30 mouse cellular contexts compared by ENCODE assay signal in genomic region chr15:95874726-95875125, GRCm38 (mm10).
A peak's percentile ranks its signal among the peaks of the same experiment; 100 is the strongest.
DNase-seq lines count a peak whose midpoint lies in the region; ATAC-seq and TF ChIP-seq lines count a peak whose summit lies in the region.
"Had no signal": no experiment of that assay in that cellular context is flagged by ENCODE, and none has a peak within 500 bp of the region (broad histone marks: within the 10 kb centered on the region; RNA-seq: fewer than 3 reads in every experiment).

No protein-coding gene starts in this region.

- H3K36me3 ChIP-seq in heart, embryonic 13.5 days = no peaks in the 10 kb centered on the region
- peaks cover 3% of the 10 kb centered on the region; the same call in 1 of the 2 replicates for H3K36me3 ChIP-seq in heart, adult 2 months (ENCODE audit: control insufficient read depth, insufficient read depth, low read length)
- no peaks in the 10 kb centered on the region for H3K36me3 ChIP-seq in kidney, embryonic 15.5 days
- 0 out of 2 replicates have a peak, but pooled peaks cover 2% of the 10 kb centered on the region for H3K36me3 ChIP-seq in embryonic facial prominence, embryonic 10.5 days (replicated peaks)
- H3K36me3 ChIP-seq in embryonic facial prominence, embryonic 14.5 days (ENCODE audit: control insufficient read depth, insufficient read depth, low read length) = no peaks in the 10 kb centered on the region
- H3K36me3 ChIP-seq: embryonic facial prominence, embryonic 12.5 days; forebrain, embryonic 12.5 days; liver, embryonic 12.5 days; midbrain, embryonic 10.5 days; midbrain, embryonic 15.5 days had no signal

- no peak for DNase-seq in heart, adult 2 months
- DNase-seq in kidney, postnatal 4 days = no peak
- peak; percentile 30 for DNase-seq in embryonic facial prominence, embryonic 10.5 days (ENCODE audit: low spot score)
- DNase-seq in embryonic facial prominence, embryonic 14.5 days (ENCODE audit: low spot score) = peak; percentile 42
- DNase-seq in Muller cell, postnatal 12 days (ENCODE audit: inconsistent ontology term) = no peak
- no peak for DNase-seq in ovary, postnatal 36 days (ENCODE audit: low spot score)
- DNase-seq: adrenal gland, adult 8-10 months; cerebellum, adult 2 months; cerebellum, postnatal 25 days; gastrocnemius, postnatal 10 days; heart, postnatal 14 days; kidney, adult 9 months; kidney, postnatal 14 days; left cerebral cortex, postnatal 4 days; liver, postnatal 0 days; lung, postnatal 14 days; right cerebral cortex, postnatal 4 days; thymus, postnatal 4 days had no signal

- TF ChIP-seq POLR2A in heart, adult 2 months (IDR thresholded peaks at IDR 0.05; ENCODE audit: insufficient read depth, low read depth, low read length) = no peak

- TF ChIP-seq EP300 in heart, adult 2 months (IDR thresholded peaks at IDR 0.05; ENCODE audit: insufficient read depth, low read depth, low read length) = no peak

- H3K9ac ChIP-seq in heart, embryonic 13.5 days = no peak overlapping the region
- H3K9ac ChIP-seq in heart, adult 2 months (ENCODE audit: low read depth, low read length) = no peak overlapping the region
- H3K9ac ChIP-seq in kidney, embryonic 15.5 days = no peak overlapping the region
- H3K9ac ChIP-seq in embryonic facial prominence, embryonic 14.5 days (ENCODE audit: low read depth, low read length) = no peak overlapping the region
- H3K9ac ChIP-seq: embryonic facial prominence, embryonic 12.5 days; forebrain, embryonic 12.5 days; hindbrain, embryonic 14.5 days; liver, embryonic 12.5 days; liver, postnatal 0 days; midbrain, embryonic 15.5 days had no signal

- H3K27me3 ChIP-seq in heart, embryonic 13.5 days (replicated peaks) = no peaks in the 10 kb centered on the region
- H3K27me3 ChIP-seq in heart, adult 2 months (ENCODE audit: control insufficient read depth, insufficient read depth, low read length) = no peaks in the 10 kb centered on the region
- H3K27me3 ChIP-seq in kidney, embryonic 15.5 days = no peaks in the 10 kb centered on the region
- no peaks in the 10 kb centered on the region for H3K27me3 ChIP-seq in embryonic facial prominence, embryonic 10.5 days (replicated peaks; ENCODE audit: low read depth, poor library complexity, severe bottlenecking)
- H3K27me3 ChIP-seq in embryonic facial prominence, embryonic 14.5 days (replicated peaks; ENCODE audit: control insufficient read depth, insufficient read depth, low read length) = no peaks in the 10 kb centered on the region
- H3K27me3 ChIP-seq: embryonic facial prominence, embryonic 12.5 days; forebrain, embryonic 12.5 days; liver, embryonic 12.5 days; midbrain, embryonic 15.5 days had no signal

- no peaks in the 10 kb centered on the region for H3K9me3 ChIP-seq in heart, embryonic 13.5 days
- no peaks in the 10 kb centered on the region for H3K9me3 ChIP-seq in kidney, embryonic 15.5 days (replicated peaks)
- H3K9me3 ChIP-seq in embryonic facial prominence, embryonic 10.5 days = no peaks in the 10 kb centered on the region
- no peaks in the 10 kb centered on the region for H3K9me3 ChIP-seq in embryonic facial prominence, embryonic 14.5 days (ENCODE audit: control insufficient read depth, low read length)
- H3K9me3 ChIP-seq: embryonic facial prominence, embryonic 12.5 days; forebrain, embryonic 12.5 days; liver, embryonic 12.5 days; midbrain, embryonic 10.5 days; midbrain, embryonic 15.5 days had no signal

- TF ChIP-seq CTCF in heart, adult 2 months (IDR thresholded peaks at IDR 0.05) = no peak

- no peaks in the 10 kb centered on the region for H3K79me2 ChIP-seq in heart, adult 2 months (replicated peaks; ENCODE audit: control insufficient read depth, insufficient read depth, low read length)

- WGBS in heart, embryonic 13.5 days = 44% methylated on average over 8 of the region's 8 CpGs
- 65% methylated on average over 8 of the region's 8 CpGs for WGBS in heart, adult 2 months
- WGBS in kidney, embryonic 15.5 days = 72% methylated on average over 8 of the region's 8 CpGs
- WGBS in embryonic facial prominence, embryonic 10.5 days = 75% methylated on average over 8 of the region's 8 CpGs
- 61% methylated on average over 8 of the region's 8 CpGs for WGBS in embryonic facial prominence, embryonic 14.5 days

- H3K4me2 ChIP-seq in heart, embryonic 13.5 days = no peak overlapping the region
- no peak overlapping the region for H3K4me2 ChIP-seq in kidney, embryonic 15.5 days
- no peak overlapping the region for H3K4me2 ChIP-seq in embryonic facial prominence, embryonic 14.5 days (ENCODE audit: low read depth, low read length)
- H3K4me2 ChIP-seq: embryonic facial prominence, embryonic 12.5 days; forebrain, embryonic 12.5 days; hindbrain, embryonic 14.5 days; liver, embryonic 12.5 days; midbrain, embryonic 15.5 days had no signal

- no peak overlapping the region for H3K4me3 ChIP-seq in heart, embryonic 13.5 days
- no peak overlapping the region for H3K4me3 ChIP-seq in heart, adult 2 months
- no peak overlapping the region for H3K4me3 ChIP-seq in kidney, embryonic 15.5 days (replicated peaks)
- no peak overlapping the region for H3K4me3 ChIP-seq in embryonic facial prominence, embryonic 10.5 days
- no peak overlapping the region for H3K4me3 ChIP-seq in embryonic facial prominence, embryonic 14.5 days (ENCODE audit: low read depth, low read length)
- H3K4me3 ChIP-seq: embryonic facial prominence, embryonic 12.5 days; erythroblast, embryonic 14.5 days; forebrain, embryonic 12.5 days; liver, embryonic 12.5 days; midbrain, embryonic 10.5 days; midbrain, embryonic 15.5 days had no signal

- intact Hi-C loops in heart, adult 2 months (cut with DNase I) = no loop called here

- H3K4me1 ChIP-seq in heart, embryonic 13.5 days = peaks cover 41% of the 10 kb centered on the region
- peaks cover 6% of the 10 kb centered on the region for H3K4me1 ChIP-seq in heart, adult 2 months (ENCODE audit: control insufficient read depth, insufficient read depth, low read length)
- peaks cover 11% of the 10 kb centered on the region; the same call in 1 of the 2 replicates for H3K4me1 ChIP-seq in kidney, embryonic 15.5 days
- H3K4me1 ChIP-seq in embryonic facial prominence, embryonic 10.5 days = peaks cover 11% of the 10 kb centered on the region
- no peaks in the 10 kb centered on the region for H3K4me1 ChIP-seq in embryonic facial prominence, embryonic 14.5 days (ENCODE audit: control insufficient read depth, insufficient read depth, low read length)
- H3K4me1 ChIP-seq: embryonic facial prominence, embryonic 12.5 days; forebrain, embryonic 12.5 days; midbrain, embryonic 10.5 days; midbrain, embryonic 15.5 days had no signal

- peak overlapping the region; percentile 61; the same call in 1 of the 2 replicates for H3K27ac ChIP-seq in heart, embryonic 13.5 days (replicated peaks)
- no peak overlapping the region for H3K27ac ChIP-seq in heart, adult 2 months
- 0 out of 2 replicates have a peak overlapping the region, but pooled peaks have one; percentile 22 for H3K27ac ChIP-seq in kidney, embryonic 15.5 days
- no peak overlapping the region for H3K27ac ChIP-seq in embryonic facial prominence, embryonic 10.5 days (replicated peaks)
- H3K27ac ChIP-seq in embryonic facial prominence, embryonic 14.5 days (replicated peaks; ENCODE audit: low read depth, low read length) = no peak overlapping the region
- H3K27ac ChIP-seq: embryonic facial prominence, embryonic 12.5 days; forebrain, embryonic 12.5 days; hindbrain, embryonic 14.5 days; midbrain, embryonic 10.5 days; midbrain, embryonic 15.5 days had no signal

- ATAC-seq in heart, embryonic 13.5 days (ENCODE audit: extremely low read depth, insufficient number of reproducible peaks, low FRiP score, low TSS enrichment) = no peak
- ATAC-seq in kidney, embryonic 15.5 days (replicated peaks; ENCODE audit: low FRiP score) = no peak
- ATAC-seq in embryonic facial prominence, embryonic 14.5 days (ENCODE audit: low read depth) = peak; percentile 44; the same call in 1 of the 2 replicates
- ATAC-seq: activated CD4-positive, CD25-positive, alpha-beta regulatory T cell, adult 4 months; CD4-positive, CD25-positive, alpha-beta regulatory T cell, adult 4 months; intestine, postnatal 0 days; liver, embryonic 12.5 days; liver, postnatal 0 days; midbrain, embryonic 15.5 days had no signal

Comparison
In these comparisons a context has a peak if more than half of its experiments do, and no peak if none do; other contexts are left out.
1. H3K27ac ChIP-seq: peak in heart, embryonic 13.5 days (single experiment) and kidney, embryonic 15.5 days (single experiment); none in heart, adult 2 months (single experiment), embryonic facial prominence, embryonic 10.5 days (single experiment) and embryonic facial prominence, embryonic 14.5 days (single experiment).
2. DNase-seq: peak in embryonic facial prominence, embryonic 10.5 days (single experiment) and embryonic facial prominence, embryonic 14.5 days (single experiment); none in heart, adult 2 months (0 of 2), kidney, postnatal 4 days (0 of 2), Muller cell, postnatal 12 days (single experiment) and ovary, postnatal 36 days (single experiment).